Mouse (Mus musculus): ENCODE measurements around the gene Mtf2.
"Not testable (repeated sequence)": the region's sequence is repeated elsewhere in the genome, so short reads cannot be mapped to it uniquely, and the experiment has no call there.

Mtf2 gene

GRCm38 (mm10) chr5:108082380-108082779, 16.9 kb downstream of the Mtf2 start:
- in situ Hi-C loops (cut with MboI): no loop called here

DNA sequence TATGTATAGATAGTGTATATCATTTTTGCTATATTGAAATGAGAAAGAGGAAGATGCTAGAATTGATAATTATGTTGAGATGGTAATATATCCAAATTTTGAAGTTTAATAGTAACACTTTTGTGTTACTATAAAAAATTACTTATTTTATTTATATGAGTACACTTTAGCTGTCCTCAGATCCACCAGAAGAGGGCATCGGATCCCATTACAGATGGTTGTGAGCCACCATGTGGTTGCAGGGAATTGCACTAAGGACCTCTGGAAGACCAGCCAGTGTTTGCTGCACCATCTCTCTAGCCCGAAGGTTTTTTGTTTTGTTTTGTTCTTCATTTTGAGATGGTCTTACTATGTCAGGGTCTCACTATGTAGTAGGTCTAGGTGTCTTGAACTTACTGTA, 20.0 kb downstream of the Mtf2 start:
- in situ Hi-C loops (cut with MboI): no loop called here

DNA sequence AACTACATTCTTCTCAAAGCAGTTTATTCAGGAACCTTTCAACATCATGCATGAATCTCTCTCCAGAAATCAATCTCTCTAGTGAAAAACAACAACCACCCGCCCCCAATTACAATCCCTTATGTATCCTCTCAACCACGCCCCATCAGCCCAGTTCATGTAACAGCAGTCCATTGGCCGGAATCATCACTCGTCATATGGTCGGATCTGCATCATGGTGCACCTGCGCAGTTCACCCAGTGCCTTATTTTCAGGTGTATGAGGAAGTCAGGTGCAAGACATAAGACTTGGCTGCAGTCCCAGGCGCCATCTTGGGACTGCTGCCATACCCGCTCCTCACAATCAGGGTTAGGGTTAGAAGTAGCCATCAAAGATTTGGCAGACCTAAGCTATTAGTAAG, 27.3 kb downstream of the Mtf2 start:
- in situ Hi-C loops (cut with MboI): not testable (repeated sequence)

DNA sequence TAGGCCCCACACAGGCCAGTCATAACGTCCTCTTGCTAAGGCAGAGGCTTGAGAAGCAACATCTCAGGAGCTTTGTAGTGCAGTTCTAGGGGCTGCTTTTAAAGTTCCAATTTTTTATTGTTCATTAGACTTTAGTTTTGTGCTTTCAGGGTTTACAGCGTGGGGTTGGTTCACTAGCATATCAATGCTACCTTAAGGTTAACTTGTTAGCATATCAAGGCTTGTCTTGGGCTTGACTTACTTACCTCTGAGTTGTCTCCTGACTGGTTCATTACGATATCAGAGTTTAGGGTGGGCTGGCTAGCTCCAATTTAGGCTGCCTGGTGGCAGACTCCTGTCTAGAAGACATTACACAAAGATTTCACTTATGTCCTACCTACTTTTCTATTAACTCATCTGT, 32.2 kb downstream of the Mtf2 start:
- in situ Hi-C loops (cut with MboI): no loop called here

GRCm38 (mm10) chr5:108100196-108100595, 34.7 kb downstream of the Mtf2 start:
- in situ Hi-C loops (cut with MboI): no loop called here

DNA sequence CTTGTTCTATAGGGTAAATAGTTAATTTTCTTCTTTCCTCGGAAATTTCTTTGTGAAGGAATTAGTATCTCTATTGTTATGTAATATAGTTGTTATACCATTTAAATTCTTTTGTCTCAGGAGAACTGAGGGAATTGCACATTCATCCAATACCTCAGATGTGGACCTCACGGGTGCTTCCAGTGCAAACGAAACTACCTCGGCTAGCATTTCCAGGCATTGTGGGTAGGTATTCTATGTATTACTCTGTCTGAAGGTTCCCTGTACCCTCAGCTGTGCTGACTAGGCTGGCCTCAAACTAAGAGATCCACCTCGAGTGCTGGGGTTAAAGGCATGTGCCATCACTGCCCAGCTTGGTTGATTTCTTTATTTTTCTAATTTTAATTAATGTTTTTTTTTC, 38.8 kb downstream of the Mtf2 start:
- in situ Hi-C loops (cut with MboI): no loop called here

GRCm38 (mm10) chr5:108109346-108109745, 43.9 kb downstream of the Mtf2 start:
- in situ Hi-C loops (cut with MboI): no loop called here

- in situ Hi-C loops (cut with MboI): no loop called here
These were observed 52.2 kb downstream of the Mtf2 start for GRCm38 (mm10) chr5:108117693-108118092.

DNA sequence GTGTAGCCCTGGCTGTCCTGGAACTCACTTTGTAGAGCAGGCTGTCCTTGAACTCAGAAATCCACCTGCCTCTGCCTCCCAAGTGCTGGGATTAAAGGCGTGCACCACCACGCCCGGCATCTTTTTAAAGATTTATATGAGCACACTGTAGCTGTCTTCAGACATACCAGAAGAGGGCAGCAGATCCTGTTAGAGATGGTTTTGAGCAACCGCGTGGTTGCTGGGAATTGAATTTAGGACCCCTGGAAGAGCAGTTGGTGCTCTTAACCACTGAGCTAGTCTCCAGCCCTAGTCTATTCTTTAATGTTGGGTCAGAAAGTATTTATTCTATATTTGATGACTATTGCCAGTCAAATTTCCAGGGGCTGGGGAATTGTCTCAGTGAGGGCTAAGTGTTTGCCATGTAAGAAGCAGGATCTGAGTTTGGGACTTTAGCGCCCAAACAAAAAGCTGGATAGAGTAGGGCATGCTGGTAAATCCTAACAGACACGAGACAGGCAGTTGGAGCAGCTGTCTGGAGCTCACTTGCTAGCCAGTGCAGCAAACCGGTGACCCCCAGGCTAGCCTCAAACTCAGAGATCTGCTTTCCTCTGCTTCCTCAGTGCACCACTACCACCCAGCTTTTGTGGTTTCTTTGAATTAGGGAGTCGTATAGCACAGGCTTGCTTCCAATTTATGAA, 54.9 kb downstream of the Mtf2 start:
- in situ Hi-C loops (cut with MboI): no loop called here

DNA sequence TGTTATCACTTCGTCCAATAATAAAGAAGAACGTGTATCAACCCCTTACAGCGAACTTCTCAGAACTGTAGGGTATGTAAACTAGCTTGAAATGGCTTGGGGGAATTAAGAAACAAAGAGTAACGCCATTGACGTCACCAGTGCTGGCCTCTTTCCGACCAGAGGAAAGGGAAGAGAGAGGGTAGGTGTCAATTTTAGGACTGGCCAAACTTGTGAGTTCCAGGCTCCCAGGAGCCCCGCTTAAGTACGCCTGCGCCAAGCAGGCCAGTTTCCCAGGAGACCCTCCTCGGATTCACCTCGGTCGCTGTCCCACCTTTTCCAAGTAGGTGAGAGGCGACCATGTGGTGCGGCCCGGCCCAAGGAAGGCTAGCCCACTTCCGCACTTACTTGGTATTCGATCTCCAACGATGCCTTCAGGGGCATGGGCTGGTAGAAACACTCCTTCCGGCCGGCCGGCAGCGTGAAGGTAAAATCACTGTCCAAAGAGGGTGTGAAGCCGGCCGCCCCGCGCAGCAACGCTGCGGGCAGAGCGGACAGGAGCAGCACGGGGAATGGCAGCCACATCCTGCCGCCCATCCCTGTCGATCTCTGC, 66.5 kb downstream of the Mtf2 start:
- in situ Hi-C loops (cut with MboI): no loop called here

DNA sequence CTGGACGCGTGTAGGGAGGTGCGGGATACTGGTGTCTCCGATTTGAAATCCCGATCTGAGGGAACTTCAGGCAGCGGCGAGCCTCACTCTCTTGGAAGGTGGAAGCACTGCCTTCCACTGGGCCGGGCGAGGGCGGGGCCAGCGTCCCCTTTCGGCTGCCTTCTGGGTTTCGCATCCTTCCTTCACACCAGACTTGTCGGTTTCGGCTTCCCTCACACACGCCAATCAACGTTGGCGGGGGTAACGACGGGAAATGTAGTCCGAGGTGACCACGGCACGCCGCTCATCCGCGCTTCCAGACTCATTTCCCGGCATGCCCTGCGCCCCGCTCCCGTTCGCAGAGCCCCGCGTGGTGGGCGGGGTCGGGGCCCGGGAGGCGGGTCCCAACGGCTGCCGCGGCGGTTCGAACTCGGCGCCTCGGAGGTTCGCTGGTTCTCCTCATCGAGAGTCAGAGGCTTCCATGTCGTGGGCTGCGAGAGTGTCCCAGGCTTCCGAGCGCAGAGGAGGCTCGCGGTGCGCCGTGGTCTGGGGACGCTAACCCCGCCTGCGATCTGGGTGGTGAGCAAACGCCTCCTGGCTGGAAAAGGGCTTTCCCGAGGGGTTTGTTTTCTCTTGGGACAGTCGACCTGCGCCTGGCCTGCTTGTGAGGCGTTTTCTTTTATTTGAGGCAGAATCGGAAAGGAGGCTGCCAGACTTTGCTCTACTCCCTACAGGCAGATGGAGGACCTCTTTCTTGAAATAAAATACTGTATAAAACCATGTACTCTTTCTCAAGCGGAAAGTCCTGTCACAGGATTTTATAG, 67.2 kb downstream of the Mtf2 start, which contains the start of the genes Tmed5 and Ccdc18:
Tmed5 (minus strand) TSS at position 180 of the 803 bp plus-strand sequence.
Ccdc18 (plus strand) TSS at position 435 of the 803 bp plus-strand sequence.
- in situ Hi-C loops (cut with MboI): no loop called here

- in situ Hi-C loops (cut with MboI): no loop called here
These were observed 87.1 kb downstream of the Mtf2 start for GRCm38 (mm10) chr5:108152592-108152991.

Data from mature B cell (primary cell).